Mouse (Mus musculus) megakaryocyte, embryonic 14.5 days (primary cell): Measurements from ENCODE around the gene Igf2r.

Experiments used
- FLI1 ChIP-seq: IDR thresholded peaks from 2 replicates; pipeline ENCODE4 v1.6.1; 2012; ENCODE audit warnings: low read length, inconsistent platforms, mixed read lengths
- GATA1 ChIP-seq: IDR thresholded peaks from 3 replicates; pipeline ENCODE4 v1.6.1; 2012; ENCODE audit warnings: mixed read lengths, low read length, inconsistent platforms, borderline replicate concordance

DNA sequence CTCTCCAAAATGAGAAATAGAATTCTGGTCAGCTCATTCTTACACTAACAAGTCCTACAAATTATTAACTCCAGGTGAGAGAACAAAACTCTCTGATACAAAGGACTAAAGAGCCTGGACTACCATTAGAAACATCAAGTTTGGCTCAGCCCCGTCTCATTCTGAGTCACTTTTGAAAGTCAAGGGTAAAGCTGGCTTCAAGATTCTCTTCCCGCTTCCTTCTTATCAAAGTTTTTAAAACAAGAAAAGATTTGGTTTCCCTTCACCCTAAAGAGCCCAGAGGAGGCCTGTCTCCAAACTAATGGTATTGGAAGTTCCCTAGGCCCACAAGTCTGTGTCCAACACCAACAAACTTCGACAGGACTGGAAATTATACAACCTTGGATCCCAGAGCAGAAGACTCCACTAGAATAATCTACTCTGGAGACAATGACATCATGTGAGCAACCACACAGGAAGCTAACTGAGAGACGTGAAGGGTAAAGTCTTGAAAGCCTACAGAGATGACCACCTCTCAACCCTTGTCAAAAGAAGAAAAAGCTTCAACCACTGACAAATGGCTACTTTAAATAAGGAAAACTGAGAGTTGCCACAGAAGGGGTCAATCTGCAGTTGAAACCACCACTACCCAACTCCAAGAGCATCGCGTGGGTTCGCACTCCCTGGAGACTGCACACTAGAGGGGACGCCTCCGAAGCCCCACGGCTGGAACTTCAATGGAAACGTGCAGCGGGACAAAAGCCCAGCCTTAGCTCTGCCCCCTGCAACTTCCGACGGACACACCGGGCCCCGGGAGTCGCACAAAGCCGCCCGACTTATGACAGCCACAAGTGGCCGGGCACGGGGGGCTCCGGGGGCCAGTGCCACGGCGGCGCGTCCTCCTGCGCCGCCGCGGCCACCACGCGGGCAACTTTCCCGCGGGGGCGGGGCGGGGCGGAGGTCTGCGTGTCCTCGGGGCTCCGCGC lies 767 bp downstream of the Igf2r start:
- TF ChIP-seq GATA1, result no peak
- no peak for TF ChIP-seq FLI1
